Mouse (Mus musculus): ENCODE results near the gene Cacng7.
"Not testable (repeated sequence)": the region's sequence is repeated elsewhere in the genome, so short reads cannot be mapped to it uniquely, and the experiment has no call there.

The Cacng7 gene

GRCm38 (mm10) chr7:3390413-3391080, 57.8 kb downstream of the Cacng7 start, which contains the start of gene Cacng8:
Cacng8 (plus strand) TSS chr7:3390683.
- DNase-seq = no peak

GRCm38 (mm10) chr7:3391081-3391451, 58.3 kb downstream of the Cacng7 start:
- DNase-seq = no peak

GRCm38 (mm10) chr7:3391809-3392208, 59.1 kb downstream of the Cacng7 start:
- no peak for DNase-seq

- no peak for DNase-seq
Measured at GRCm38 (mm10) chr7:3397355-3397754, 64.6 kb downstream of the Cacng7 start.

- no peak for DNase-seq
Measured at GRCm38 (mm10) chr7:3397797-3398196, 65.0 kb downstream of the Cacng7 start.

- DNase-seq = not testable (repeated sequence)
Measured at GRCm38 (mm10) chr7:3398363-3398762, 65.6 kb downstream of the Cacng7 start.

- DNase-seq = no peak
Measured at GRCm38 (mm10) chr7:3399937-3400336, 67.2 kb downstream of the Cacng7 start.

- DNase-seq = no peak
Measured at GRCm38 (mm10) chr7:3409729-3410520, 77.2 kb downstream of the Cacng7 start.

GRCm38 (mm10) chr7:3411160-3411941, 78.6 kb downstream of the Cacng7 start:
- DNase-seq = peak; percentile 89

GRCm38 (mm10) chr7:3412036-3412435, 79.3 kb downstream of the Cacng7 start:
- no peak for DNase-seq

GRCm38 (mm10) chr7:3414888-3415287, 82.1 kb downstream of the Cacng7 start:
- no peak for DNase-seq

- peak; percentile 91 for DNase-seq
Measured at GRCm38 (mm10) chr7:3415378-3415777, 82.6 kb downstream of the Cacng7 start.

All from heart, adult 11 months (tissue).